Mouse (Mus musculus): ENCODE results near the gene Lcn10.

- TF ChIP-seq CTCF (IDR thresholded peaks at IDR 0.05; ENCODE audit: low read depth, low read length) (peak; percentile 81), POLR2A (IDR thresholded peaks at IDR 0.05; ENCODE audit: extremely low read depth, insufficient read depth, low read length) (no peak)
Measured at GRCm38 (mm10) chr2:25663511-25663910, 19.0 kb upstream of the Lcn10 start.
